ENCODE assay signal across 16 mouse cellular contexts in the genomic region with DNA sequence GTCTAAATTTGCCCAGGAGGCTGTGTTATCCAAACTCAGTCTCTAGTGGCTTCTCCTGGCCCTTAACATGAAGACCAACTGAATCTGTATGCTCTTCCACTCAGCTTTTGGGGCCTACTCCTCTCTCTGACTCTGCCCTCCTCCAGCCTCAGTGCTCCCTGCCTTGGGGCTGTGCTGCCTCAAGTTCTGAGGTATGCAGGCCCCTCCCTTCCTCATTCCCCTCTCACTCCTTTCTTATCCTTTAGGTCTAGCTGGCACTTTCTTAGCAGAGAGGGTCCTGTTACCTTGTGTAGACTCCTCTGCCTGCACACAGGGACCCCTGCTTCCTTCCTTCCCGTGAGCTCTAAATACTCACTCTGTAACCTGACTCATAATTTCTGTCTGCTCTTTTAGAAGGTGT. TPM values are rescaled to one million over a fixed set of nuclear protein-coding genes. Genes with fewer than 3 reads are reported as not detected.
DNase-seq lines count a peak whose midpoint lies in the region; ATAC-seq lines count a peak whose summit lies in the region.
"Had no signal": no experiment of that assay in that cellular context is flagged by ENCODE, and none has a peak within 500 bp of the region (broad histone marks: within the 10 kb centered on the region; RNA-seq: fewer than 3 reads in every experiment).

No protein-coding gene starts in this region.

- H3K9me3 ChIP-seq in forebrain, embryonic 11.5 days (ENCODE audit: control insufficient read depth, low read length): no peaks in the 10 kb centered on the region
- H3K9me3 ChIP-seq in forebrain, embryonic 13.5 days (replicated peaks): no peaks in the 10 kb centered on the region
- no peaks in the 10 kb centered on the region for H3K9me3 ChIP-seq in limb, embryonic 15.5 days
- no peaks in the 10 kb centered on the region for H3K9me3 ChIP-seq in intestine, embryonic 16.5 days (ENCODE audit: control insufficient read depth, low read length)
- H3K9me3 ChIP-seq: intestine, embryonic 15.5 days; liver, embryonic 13.5 days had no signal

- ATAC-seq in forebrain, embryonic 11.5 days (replicated peaks; ENCODE audit: low FRiP score): no peak
- no peak for ATAC-seq in forebrain, embryonic 13.5 days
- ATAC-seq in limb, embryonic 15.5 days (ENCODE audit: insufficient number of reproducible peaks, low FRiP score, low TSS enrichment, low read depth): no peak
- no peak for ATAC-seq in intestine, embryonic 16.5 days
- ATAC-seq: intestine, embryonic 15.5 days had no signal

- no peaks in the 10 kb centered on the region for H3K36me3 ChIP-seq in forebrain, embryonic 11.5 days (ENCODE audit: control insufficient read depth, insufficient read depth, low read length)
- H3K36me3 ChIP-seq in forebrain, embryonic 13.5 days (ENCODE audit: poor library complexity, severe bottlenecking): peaks cover 5% of the 10 kb centered on the region
- H3K36me3 ChIP-seq in limb, embryonic 15.5 days: peaks cover 6% of the 10 kb centered on the region
- peaks cover 5% of the 10 kb centered on the region for H3K36me3 ChIP-seq in intestine, embryonic 16.5 days (ENCODE audit: control insufficient read depth, insufficient read depth, low read length)

- no peak for DNase-seq in forebrain, embryonic 11.5 days (ENCODE audit: low spot score)
- DNase-seq in thymus, postnatal 25 days: peak; percentile 16
- no peak for DNase-seq in thymus, postnatal 36 days
- DNase-seq in left cerebral cortex, adult 18-20 months (ENCODE audit: low spot score in 2 of 2): no peak
- no peak for DNase-seq in urinary bladder, postnatal 10 days (ENCODE audit: low spot score)
- DNase-seq: heart, adult 18-20 months; liver, embryonic 13.5 days; right cerebral cortex, postnatal 14 days had no signal

- no peak overlapping the region for H3K9ac ChIP-seq in forebrain, embryonic 11.5 days (ENCODE audit: low read length)
- H3K9ac ChIP-seq in forebrain, embryonic 13.5 days: no peak overlapping the region
- no peak overlapping the region for H3K9ac ChIP-seq in limb, embryonic 15.5 days
- H3K9ac ChIP-seq in intestine, embryonic 16.5 days (ENCODE audit: low read depth, low read length): no peak overlapping the region
- H3K9ac ChIP-seq: intestine, embryonic 15.5 days; liver, embryonic 13.5 days had no signal

- peak overlapping the region; percentile 37; the same call in 1 of the 2 replicates for H3K27ac ChIP-seq in forebrain, embryonic 11.5 days (ENCODE audit: low read depth, low read length)
- H3K27ac ChIP-seq in forebrain, embryonic 13.5 days: no peak overlapping the region
- peak overlapping the region; percentile 75 for H3K27ac ChIP-seq in limb, embryonic 15.5 days
- no peak overlapping the region for H3K27ac ChIP-seq in intestine, embryonic 16.5 days (ENCODE audit: low read length)
- H3K27ac ChIP-seq: intestine, embryonic 15.5 days; kidney, postnatal 0 days; layer of hippocampus, adult 2 months; liver, embryonic 13.5 days had no signal

- no peak overlapping the region for H3K4me2 ChIP-seq in forebrain, embryonic 11.5 days (ENCODE audit: low read depth, low read length, severe bottlenecking)
- H3K4me2 ChIP-seq in forebrain, embryonic 13.5 days: no peak overlapping the region
- H3K4me2 ChIP-seq in limb, embryonic 15.5 days: no peak overlapping the region
- H3K4me2 ChIP-seq in intestine, embryonic 16.5 days (ENCODE audit: low read depth, low read length): no peak overlapping the region
- H3K4me2 ChIP-seq: intestine, embryonic 15.5 days; liver, embryonic 13.5 days had no signal

- H3K4me1 ChIP-seq in forebrain, embryonic 11.5 days (replicated peaks; ENCODE audit: control insufficient read depth, insufficient read depth, low read length): peaks cover 18% of the 10 kb centered on the region; the same call in 1 of the 2 replicates
- peaks cover 46% of the 10 kb centered on the region for H3K4me1 ChIP-seq in forebrain, embryonic 13.5 days
- peaks cover 38% of the 10 kb centered on the region for H3K4me1 ChIP-seq in limb, embryonic 15.5 days
- peaks cover 15% of the 10 kb centered on the region; the same call in 1 of the 2 replicates for H3K4me1 ChIP-seq in intestine, embryonic 16.5 days (ENCODE audit: control insufficient read depth, insufficient read depth, low read length)

- 47% methylated on average over 1 of the region's 1 CpGs for WGBS in forebrain, embryonic 11.5 days
- WGBS in forebrain, embryonic 13.5 days: 54% methylated on average over 1 of the region's 1 CpGs
- 12% methylated on average over 1 of the region's 1 CpGs for WGBS in limb, embryonic 15.5 days
- 69% methylated on average over 1 of the region's 1 CpGs for WGBS in intestine, embryonic 16.5 days

- H3K27me3 ChIP-seq in forebrain, embryonic 11.5 days (ENCODE audit: control insufficient read depth, insufficient read depth, low read length): no peaks in the 10 kb centered on the region
- H3K27me3 ChIP-seq in forebrain, embryonic 13.5 days: no peaks in the 10 kb centered on the region
- H3K27me3 ChIP-seq in limb, embryonic 15.5 days: no peaks in the 10 kb centered on the region
- H3K27me3 ChIP-seq in intestine, embryonic 16.5 days (replicated peaks; ENCODE audit: control insufficient read depth, insufficient read depth, low read length): no peaks in the 10 kb centered on the region
- H3K27me3 ChIP-seq: CH12.LX; intestine, embryonic 15.5 days had no signal

- no peak overlapping the region for H3K4me3 ChIP-seq in forebrain, embryonic 11.5 days (ENCODE audit: low read depth, low read length)
- no peak overlapping the region for H3K4me3 ChIP-seq in forebrain, embryonic 13.5 days
- H3K4me3 ChIP-seq in limb, embryonic 15.5 days: no peak overlapping the region
- no peak overlapping the region for H3K4me3 ChIP-seq in intestine, embryonic 16.5 days (ENCODE audit: low read length)
- H3K4me3 ChIP-seq: intestine, embryonic 15.5 days; layer of hippocampus, adult 2 months; liver, embryonic 13.5 days; megakaryocyte, embryonic 14.5 days had no signal

RNA-seq across cellular contexts. Expression of a gene that starts 16.7 kb away (rescaled TPM):
- 24.1 and 25.8 TPM in 2 replicates for polyA plus RNA-seq in forebrain, embryonic 11.5 days (2014; fragmentation: Nextera tagmentation; extraction: Ambion mirVana)
- polyA plus RNA-seq in forebrain, embryonic 13.5 days (2015; fragmentation: Nextera tagmentation; extraction: Ambion mirVana): 10.5 and 10.6 TPM in 2 replicates
- 19.9 and 21.7 TPM in 2 replicates for polyA plus RNA-seq in limb, embryonic 15.5 days (2015; fragmentation: Nextera tagmentation; extraction: Ambion mirVana)
- polyA plus RNA-seq in intestine, embryonic 16.5 days (2015; fragmentation: Nextera tagmentation; extraction: Ambion mirVana): 11.8 and 11.9 TPM in 2 replicates
- 100 to 1,000 TPM; 123 to 141 TPM for total RNA-seq in left cerebral cortex, adult 18-20 months (2021)

RNA-seq across cellular contexts. Expression of a gene that starts 22.7 kb away (rescaled TPM):
- polyA plus RNA-seq in forebrain, embryonic 11.5 days (2014; fragmentation: Nextera tagmentation; extraction: Ambion mirVana): 132 and 136 TPM in 2 replicates
- 164 and 173 TPM in 2 replicates for polyA plus RNA-seq in forebrain, embryonic 13.5 days (2015; fragmentation: Nextera tagmentation; extraction: Ambion mirVana)
- 96.9 and 105 TPM in 2 replicates for polyA plus RNA-seq in limb, embryonic 15.5 days (2015; fragmentation: Nextera tagmentation; extraction: Ambion mirVana)
- polyA plus RNA-seq in intestine, embryonic 16.5 days (2015; fragmentation: Nextera tagmentation; extraction: Ambion mirVana): 65.5 and 74.6 TPM in 2 replicates
- total RNA-seq in left cerebral cortex, adult 18-20 months (2021): 100 to 1,000 TPM; 110 to 111 TPM

RNA-seq across cellular contexts. Expression of a gene that starts 48.3 kb away (rescaled TPM):
- polyA plus RNA-seq in forebrain, embryonic 11.5 days (2014; fragmentation: Nextera tagmentation; extraction: Ambion mirVana): 0.49 and 0.57 TPM in 2 replicates
- polyA plus RNA-seq in forebrain, embryonic 13.5 days (2015; fragmentation: Nextera tagmentation; extraction: Ambion mirVana): 0.31 and 0.54 TPM in 2 replicates
- polyA plus RNA-seq in limb, embryonic 15.5 days (2015; fragmentation: Nextera tagmentation; extraction: Ambion mirVana): 1.3 and 1.6 TPM in 2 replicates
- 2.5 and 3.3 TPM in 2 replicates for polyA plus RNA-seq in intestine, embryonic 16.5 days (2015; fragmentation: Nextera tagmentation; extraction: Ambion mirVana)
- 1 to 10 TPM; 2.5 to 3.7 TPM for total RNA-seq in left cerebral cortex, adult 18-20 months (2021)

Comparison
In these comparisons a context has a peak if more than half of its experiments do, and no peak if none do; other contexts are left out.
1. H3K27ac ChIP-seq: peak in forebrain, embryonic 11.5 days (single experiment) and limb, embryonic 15.5 days (single experiment); none in forebrain, embryonic 13.5 days (single experiment) and intestine, embryonic 16.5 days (single experiment).